Mouse (Mus musculus) WW6 (cell line): Measurements from ENCODE around the gene Trim39.

Source experiments
- DNase-seq: peaks from one replicate; pipeline ENCODE4 v3.0.0-alpha.2; 2013; ENCODE audit warnings: low read depth, low spot score

The Trim39 gene

DNA sequence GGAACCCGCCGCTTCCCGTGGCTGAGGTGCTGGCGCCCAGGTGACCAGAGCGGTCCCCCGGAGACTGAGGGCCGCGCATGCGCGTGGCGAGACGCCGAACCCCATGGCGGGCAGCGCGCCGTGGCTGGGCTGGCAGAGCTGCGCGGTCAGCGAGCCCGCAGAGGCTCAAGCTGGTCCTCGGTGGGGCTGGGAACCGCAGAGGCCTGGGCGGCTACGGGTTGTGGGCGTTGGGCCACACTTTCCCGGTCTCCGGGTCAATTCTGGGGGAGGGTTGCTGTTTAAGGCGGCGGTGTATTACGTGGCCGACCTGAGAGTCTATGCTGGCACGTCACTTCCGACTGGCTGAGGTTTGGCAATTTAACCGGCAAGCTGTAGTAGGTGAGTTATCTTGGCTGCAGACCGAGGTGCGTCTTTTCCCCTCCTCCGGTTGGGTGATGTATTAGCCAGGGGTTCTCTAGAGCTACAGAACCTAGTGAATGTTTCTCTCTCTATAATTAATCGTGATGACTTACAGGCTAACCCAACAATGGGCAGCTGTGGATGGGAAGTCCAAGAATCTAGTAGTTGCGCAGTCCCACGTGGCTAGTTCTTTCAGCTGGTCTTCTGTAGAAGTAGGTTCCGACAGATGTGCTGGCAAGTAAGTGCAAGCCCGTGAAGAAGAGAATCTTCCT, at the start of gene Trim39:
Gene Trim39 (minus strand): TSS at position 662 of the 671 bp plus-strand sequence.
- DNase-seq: no peak

DNA sequence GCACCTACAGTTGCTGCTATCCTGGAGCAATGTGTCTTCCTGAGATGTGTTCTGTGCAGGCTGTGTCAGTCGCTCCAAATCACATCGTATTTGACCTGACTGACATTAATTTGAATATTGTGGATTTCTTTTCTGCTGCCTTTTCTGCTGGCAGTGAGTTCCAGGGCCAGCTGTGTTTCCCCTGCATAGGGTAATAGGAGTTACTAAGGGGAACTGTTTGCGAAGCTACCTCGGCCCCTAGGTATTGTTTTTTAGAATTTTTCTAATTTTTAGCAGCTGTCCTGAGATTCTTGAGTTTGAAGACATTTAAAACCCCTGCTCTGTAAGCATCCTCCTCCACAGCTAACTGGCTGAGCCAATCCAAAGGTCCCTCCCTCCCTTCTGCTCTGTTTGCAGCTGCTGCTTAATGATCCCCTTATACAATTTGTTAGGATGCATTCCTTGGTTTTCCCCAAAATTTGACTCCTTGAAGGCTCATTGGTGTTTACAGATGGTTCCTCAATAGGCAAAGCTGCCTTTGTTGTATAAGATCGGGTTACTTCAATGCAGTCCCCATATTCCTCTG, 43.7 kb upstream of the Trim39 start:
- DNase-seq: no peak

DNA sequence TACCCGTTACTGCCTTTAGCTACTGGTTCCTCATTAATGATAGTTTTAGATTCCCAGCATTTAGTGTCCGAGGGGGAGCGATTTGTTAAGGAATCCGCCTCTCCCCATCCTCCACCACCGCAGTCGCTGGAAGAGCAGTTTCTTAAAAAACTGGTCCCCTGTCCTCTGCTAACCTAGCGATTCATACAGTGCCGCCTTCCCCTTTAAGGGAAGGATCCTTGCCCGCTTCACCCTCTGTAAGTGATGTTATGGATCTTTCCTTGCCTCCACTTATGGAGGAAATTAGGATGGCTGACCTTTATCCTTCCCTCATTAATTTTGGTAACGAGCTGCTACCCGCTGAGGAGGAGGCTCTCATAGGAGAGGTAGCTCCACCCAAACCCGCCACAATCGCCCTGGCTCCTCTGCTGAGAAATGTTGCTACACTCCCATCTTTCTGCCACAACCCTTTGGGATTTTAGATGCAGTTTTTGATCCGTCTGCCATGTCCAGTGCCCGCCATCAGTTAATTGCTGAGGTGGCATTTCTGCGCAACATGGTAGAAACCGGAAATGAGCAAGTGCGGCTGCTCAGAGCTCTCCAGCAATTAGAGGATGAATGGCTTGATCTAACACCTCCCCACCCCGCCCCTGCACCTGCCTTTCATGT, 43.1 kb upstream of the Trim39 start:
- no peak for DNase-seq

DNA sequence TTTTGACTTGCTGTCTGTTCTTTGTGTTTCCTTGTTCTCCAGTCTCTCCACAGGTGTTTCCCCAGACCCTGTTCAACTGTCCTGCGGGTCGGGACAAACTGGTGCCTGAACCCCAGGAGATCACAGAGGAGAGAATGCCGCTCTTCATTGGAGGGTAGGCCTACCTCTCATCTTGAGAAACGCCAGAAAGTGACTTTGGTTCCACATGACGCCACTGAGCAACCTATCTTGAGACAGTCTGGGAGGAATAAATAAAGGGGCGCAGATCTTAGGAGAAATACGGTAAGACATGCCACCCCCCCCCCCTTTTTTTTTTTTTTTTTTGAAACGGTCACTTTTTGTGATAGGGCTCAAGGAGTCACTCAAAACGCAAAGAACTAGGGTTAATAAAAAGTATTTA, 42.5 kb upstream of the Trim39 start:
- no peak for DNase-seq

DNA sequence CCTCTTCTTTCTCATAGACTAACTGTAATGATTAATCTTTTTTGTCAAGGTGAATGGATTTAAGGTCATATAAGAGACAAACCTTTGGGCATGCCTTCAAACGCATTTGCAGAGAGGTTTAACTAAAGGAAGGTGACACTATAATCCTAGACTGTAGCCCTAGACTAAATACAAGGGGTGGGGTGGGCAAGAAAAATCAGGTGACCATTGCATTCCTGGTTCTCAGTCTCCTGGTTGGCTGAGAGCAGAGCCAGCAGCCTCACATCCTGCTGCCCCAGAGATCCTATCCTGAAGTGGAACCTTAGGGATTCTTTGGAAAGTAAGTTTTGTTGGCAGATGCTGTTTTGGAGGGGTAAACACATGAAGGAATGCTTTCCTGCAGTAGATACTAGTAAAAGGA, 37.2 kb upstream of the Trim39 start:
- DNase-seq: no peak

DNA sequence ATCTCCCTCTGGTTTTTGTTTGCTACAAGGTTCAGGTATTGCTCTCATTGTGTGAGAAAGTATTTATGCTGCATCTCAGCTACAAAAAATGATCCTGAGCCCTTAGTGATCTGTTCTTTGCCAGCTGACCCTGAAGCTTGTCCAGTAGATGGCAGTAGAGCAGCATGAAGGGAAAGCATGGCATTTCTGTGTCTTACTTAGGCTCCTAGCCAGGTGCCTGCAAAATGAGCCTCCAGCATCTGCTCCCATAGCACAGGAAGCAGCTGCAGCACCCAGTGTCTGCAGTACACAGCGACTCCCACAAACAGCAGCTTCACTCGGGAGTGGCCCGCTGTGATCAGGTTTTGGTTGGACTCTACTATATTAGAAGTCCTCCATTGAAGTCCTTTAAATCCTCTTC, 36.8 kb upstream of the Trim39 start:
- peak; percentile 60 for DNase-seq

DNA sequence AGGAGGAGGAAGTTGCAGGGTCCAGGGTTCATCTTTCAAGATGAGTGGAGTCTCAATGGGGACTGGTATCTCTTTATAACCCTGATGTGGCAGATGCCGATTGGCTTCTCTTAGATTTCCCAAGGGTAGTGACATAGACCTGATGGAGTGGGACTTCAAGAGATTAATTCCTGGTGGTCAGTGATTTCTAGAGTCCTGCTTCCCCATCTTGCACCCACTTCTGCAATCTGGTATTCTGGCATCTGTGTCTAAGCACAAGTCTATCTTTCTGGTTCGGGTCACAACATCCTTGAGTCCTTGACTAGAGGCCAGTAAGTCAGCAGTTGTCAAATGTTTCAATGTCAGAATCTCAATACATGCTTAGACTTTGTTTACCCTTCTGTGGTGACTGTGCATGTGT, 14.3 kb upstream of the Trim39 start, which contains the start of gene H2-M10.2:
Gene H2-M10.2 (minus strand): TSS at position 101 of the 400 bp plus-strand sequence.
- DNase-seq: no peak

DNA sequence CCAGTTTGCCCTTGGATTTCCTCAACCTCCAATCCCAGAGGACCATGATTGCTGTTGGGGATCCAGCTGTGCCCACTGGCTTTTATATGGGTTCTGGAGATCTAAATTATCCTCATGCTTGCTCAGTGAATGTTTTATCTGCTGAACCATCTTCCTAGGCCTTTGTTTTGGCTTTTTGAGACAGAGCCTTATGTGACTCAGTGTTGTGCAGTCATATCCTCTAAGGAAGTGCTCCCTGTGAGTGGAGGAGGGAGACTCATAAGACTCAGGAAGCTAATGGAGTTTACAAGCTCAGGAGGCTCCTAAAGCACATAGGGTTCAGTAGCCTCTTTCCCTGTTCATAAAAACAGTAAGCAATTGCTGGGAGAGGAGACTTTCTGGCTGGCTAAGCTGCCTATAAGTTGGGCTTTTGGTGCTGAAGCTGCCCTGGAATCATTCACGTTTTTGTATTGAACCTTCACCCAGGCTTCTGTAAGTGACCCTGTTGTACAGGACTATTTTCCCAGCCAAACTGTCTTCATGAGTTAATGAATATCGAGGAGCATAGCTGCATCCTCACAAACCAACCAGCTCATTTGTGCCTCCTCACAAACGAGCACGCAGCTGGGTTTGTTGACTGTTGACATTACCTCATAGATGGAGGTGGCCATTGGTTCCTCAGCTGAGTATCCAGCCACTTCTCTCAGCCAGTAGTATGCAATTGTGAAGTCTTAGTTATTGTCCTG, 9.6 kb upstream of the Trim39 start:
- DNase-seq: no peak

DNA sequence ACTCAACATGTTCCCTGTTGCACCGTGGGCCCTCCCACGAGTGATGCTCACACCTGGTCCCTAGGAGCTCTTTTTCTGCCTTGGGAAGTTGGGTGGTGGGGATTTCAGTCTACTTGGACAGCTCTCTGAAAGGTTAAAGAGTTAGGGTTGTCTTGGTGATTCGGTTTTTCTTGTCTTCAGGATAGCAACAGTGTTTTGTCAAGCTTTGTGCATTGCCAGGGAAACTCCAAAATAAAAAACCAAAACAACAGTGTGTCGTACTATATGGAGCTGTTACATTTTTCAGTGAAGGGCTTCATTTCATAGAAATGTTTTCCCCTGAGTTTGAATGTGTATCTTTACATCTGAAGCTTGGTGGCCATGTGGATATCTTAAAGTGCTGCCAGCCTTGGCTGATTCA, 2.7 kb upstream of the Trim39 start:
- DNase-seq: no peak

DNA sequence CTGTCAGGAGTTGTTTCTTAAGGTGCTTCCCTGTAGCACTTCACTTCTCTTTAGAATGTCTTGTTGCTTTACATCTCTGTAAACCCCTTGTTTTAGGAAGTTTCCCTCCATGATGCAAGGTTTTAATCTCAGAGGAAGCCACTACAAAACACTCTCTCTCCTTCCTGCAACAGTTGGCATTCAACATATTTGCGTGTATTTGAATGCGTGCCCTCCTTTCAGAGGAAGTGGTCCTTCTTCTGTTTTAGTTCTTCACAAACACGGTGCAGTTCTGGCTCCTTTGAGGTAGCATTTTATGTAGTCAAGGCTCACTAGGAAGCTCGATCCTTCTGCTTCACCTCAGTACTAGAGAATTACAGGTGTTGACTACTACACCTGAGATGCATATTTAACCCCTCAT, 1.7 kb upstream of the Trim39 start:
- no peak for DNase-seq

DNA sequence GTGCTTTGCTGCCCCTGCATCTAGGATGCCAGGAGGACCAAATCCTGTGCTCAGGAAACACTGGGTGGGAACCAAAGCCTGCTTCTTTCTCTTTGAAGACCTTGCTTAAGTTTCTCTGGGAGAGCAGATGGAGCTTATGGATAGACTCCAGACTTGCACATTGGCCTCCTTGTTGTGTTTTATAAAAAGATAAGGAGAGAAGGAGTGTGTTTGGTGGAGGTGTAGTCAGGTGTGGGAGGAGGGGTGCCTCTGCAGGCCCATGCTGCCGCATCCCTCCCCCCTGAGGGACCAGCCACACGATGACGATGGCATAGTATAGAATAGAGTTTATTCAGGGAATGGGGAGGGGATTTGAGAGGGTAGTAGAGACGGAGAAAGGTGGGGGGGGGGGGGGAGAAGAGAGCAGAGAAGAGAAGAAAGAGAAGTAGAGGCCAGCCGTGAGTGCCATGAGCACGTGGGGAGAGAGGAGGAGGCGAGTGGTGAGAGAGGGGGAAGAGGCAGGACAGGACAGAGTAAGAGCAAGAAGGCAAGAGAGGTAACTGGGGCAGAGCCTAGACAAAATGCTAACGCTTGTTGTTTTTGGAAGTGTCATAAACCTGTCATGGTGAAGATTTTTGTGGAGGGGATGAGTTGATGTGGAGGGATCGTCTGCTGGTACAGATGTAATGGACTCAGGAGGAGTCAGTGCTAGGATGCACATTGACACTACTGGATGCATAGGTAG, 758 bp upstream of the Trim39 start:
- no peak for DNase-seq

DNA sequence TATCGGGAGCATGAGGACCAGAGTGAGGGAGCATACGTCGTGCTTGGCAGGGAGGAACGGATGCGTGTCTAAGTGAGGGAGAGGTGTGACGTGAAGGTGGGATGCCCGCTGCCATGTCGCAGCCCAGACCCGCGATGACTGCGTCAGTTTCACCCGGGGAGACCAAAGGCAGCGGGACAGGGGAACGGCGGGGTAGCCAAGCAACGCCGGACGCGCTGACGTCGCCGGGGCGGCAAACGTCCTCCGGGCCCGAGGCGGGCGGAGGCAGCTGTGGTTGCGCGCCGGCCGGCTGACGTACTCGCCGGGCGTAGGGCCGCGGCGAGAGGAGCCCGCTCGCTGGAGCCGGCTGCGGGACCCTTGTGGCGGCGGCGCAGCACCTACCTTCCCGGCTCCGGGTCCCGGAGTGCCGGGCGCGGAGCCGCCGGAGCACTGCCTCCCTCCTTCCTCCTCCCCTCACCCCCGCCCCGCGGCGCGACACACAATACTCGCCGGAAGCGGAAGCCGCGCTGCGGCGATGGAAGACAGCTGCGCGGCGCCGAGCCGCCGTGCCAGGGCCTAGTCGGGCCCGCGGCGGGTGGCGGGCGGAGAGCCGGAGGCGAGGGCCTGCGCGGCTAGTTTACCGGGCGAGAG, 976 bp downstream of the Trim39 start:
- no peak for DNase-seq

DNA sequence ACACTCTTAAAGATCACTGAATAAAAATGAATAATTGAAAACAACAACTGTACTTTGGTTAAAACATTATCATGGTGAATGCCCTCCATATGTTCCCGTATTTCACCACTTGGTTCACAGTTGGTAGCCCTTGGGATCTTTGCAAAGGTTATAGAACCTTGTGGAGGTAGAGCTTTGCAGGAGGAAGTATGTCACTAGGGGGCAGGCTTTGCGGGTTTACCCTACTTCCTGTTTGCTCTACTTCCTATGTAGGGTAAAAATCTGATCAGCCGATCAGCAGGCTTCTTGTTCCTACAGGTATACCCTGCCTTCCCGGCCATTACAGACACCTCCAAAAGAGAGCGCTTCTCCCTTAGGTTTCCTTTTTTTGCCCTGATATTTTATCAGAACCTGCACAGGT, 6.2 kb downstream of the Trim39 start:
- no peak for DNase-seq

DNA sequence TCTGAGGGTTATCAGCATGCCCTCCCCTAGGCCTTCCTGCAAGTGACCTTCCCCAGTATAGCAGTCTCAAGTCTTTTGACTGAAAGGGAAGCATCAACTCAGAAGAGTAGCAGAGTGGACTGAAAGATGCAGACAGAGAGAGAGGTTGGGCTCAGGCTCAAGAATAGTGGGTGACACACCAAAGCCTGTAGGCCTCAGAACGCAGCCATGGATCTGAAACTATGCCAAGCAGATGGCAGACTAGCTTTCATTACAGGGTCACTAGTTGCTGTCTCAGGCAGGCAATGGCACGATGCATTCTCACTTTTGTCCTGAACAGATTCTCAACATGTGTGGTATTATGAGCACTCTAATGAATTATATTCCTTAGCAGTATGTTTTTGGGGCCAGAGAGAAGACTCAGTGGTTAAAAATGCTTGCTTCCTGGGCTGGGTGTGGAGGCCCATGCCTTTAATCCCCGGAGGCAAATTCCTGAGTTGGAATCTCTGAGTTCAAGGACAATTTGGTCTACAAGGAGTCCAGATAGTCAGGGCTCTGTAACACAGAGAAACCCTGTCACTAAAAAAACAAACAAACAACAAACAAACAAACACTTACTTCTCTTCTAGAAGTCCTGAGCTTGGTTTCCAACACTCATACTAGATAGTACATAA, 7.6 kb downstream of the Trim39 start:
- DNase-seq: no peak

DNA sequence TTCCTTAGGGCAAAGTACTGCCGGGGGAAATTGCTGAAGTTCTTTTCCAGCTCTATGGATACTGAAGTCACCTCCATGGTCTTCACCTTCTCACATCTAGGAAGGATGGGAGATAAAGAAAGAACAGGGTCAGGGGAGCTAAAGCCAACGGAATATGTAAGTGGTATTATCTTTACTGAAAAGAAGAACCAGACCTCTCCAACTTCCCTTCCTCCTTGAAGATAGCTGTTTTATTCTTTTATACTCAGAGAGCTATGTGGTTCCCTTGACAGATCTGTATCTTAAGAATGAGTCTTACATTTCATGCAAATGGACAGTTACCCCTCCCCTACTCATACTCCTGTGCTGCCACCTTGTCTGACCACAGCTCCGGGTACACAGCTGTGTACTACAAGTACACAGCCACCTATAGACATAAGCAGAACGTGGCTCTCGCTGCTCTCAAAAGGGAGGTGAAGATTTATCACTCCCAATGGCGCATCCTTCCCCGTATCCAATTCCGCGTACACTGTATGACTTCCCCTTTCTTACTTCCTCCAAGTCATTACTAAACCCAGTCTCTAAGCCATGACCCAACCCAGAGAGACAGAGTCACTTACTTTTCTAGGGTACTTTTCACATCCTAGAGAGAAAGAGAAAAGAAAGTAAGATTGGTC, 10.4 kb downstream of the Trim39 start:
- no peak for DNase-seq

DNA sequence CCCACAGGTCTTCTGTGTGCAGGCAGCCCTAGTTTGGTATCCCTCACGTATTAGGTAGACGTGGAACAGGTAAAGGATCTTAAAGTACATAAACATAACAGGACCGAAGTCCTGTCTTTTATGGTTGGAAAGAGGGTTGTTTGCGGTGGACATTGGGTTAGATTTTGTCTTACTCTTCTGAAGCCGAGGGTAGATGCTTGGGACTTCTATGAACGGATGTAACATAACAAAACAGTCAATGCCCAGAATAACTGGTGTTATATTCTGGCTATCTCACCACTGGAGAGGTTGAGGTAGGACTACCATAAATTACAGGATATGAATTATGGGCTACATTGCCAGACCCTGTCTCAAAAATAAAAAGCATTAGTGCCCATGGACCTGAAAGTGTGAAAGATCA, 14.1 kb downstream of the Trim39 start, which contains the start of gene Rpp21:
Gene Rpp21 (minus strand): TSS at position 101 of the 400 bp plus-strand sequence.
- no peak for DNase-seq

DNA sequence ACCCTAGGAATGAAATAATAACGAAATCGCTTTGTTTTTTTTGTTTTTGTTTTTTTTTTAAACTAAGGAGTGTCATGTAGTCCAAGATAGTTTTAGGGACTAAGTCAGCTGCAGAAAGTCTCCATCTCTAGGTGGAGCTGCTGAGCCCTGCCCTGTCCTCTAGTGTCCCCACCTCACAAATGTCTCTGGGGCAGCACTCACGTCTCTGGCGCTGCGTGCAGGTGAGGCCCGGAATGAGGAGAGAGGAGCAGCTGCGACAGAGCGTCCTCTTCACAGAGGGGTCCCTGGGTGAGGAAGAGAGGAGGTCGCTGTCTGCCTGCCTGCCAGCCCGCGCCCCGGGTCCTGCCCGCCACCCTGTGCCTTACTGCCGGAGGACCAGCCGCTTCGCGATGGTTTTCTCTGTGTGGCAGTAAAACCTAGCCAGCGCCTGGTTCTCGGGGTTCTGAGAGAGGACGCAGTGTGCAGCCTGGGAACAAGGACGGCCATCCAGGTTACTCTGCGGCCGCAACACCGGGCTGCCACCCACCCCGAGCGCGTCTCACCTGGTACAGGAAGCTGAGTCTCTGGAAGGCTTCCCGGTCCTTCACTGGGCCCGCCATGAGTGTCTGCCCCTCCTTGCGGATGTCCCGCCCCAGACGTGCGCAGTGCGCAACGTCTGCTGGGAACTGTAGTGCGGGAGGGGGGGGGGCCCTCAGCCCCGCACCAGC, 14.7 kb downstream of the Trim39 start:
- no peak for DNase-seq

DNA sequence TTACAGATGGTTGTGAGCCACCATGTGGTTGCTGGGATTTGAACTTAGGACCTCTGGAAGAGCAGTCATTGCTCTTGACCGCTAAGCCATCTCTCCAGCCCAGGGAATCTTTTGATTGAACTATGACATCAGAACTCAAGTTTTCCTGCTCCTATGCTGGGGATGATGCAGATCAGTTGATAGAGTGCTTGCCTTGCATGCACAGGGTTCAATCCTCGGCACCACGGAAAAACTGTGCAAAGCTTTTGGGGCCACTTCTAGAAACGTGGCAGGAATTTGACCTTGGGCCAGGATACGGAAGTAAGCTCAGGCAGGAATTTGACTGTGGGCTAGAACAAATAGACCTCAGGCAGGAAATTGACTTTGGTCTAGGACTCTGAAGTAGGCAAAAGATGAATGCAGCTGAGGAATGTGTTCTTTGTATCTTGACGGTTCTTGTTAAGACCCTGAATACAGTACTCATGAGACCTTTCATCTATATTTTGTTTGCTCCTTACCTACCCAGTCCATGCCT, 18.9 kb downstream of the Trim39 start:
- DNase-seq: no peak

DNA sequence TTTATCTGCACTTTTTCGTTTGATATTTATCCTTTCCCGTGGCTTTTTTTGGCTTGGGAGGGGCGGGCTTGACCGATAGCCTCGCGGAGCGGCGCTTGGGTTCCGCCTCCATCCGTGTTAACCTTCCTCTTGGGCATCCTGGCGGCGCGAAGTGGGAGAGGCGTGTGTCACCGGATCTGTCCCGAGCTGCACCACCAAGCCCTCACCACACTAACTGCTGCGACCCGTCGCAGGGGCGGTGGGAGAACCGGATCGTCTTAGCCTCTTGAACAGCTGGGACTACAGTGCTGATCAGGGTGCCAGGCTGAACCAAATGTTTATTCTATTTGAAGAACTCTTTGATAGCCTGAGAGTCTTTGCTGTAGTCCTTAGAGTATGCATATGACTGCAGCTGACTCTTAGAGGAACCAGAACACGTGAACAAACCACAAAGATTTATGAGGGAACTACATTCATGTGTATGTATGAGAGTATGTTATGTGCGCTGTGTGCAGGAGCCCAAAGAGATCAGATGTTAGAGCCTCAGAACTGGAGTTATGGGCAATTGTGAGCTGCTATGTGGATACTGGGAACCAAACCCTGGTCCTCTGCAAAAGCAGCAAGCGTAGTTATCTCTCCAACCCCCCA, 19.7 kb downstream of the Trim39 start:
- no peak for DNase-seq
